Mouse (Mus musculus) kidney, embryonic 15.5 days (tissue): Measurements from ENCODE around the gene Nubp1. TPM values are rescaled to one million over a fixed set of nuclear protein-coding genes. Genes with fewer than 3 reads are reported as not detected.

Source experiments
- ATAC-seq: fragments of 200-750 bp; cut with Nextera tagmentation; replicated peaks from 2 replicates; pipeline ENCODE4 v1.8.0; 2017; ENCODE audit warnings: moderate TSS enrichment; ENCODE audit not compliant: low FRiP score
- H3K27ac ChIP-seq: fragments of 300-500 bp; sonication (generic); 2 replicates; pipeline ENCODE4 v1.5.1; 2015; ENCODE audit warnings: mild to moderate bottlenecking, inconsistent platforms
- H3K27me3 ChIP-seq: fragments of 300-500 bp; sonication (generic); 2 replicates; pipeline ENCODE4 v1.6.1; 2015; ENCODE audit warnings: inconsistent platforms
- H3K36me3 ChIP-seq: fragments of 300-500 bp; sonication (generic); 2 replicates; pipeline ENCODE4 v1.6.1; 2015; ENCODE audit warnings: inconsistent platforms
- H3K4me1 ChIP-seq: fragments of 300-500 bp; sonication (generic); 2 replicates; pipeline ENCODE4 v1.6.1; 2015; ENCODE audit warnings: inconsistent platforms
- H3K4me2 ChIP-seq: fragments of 300-500 bp; sonication (generic); 2 replicates; pipeline ENCODE4 v1.6.1; 2015; ENCODE audit warnings: moderate library complexity, mild to moderate bottlenecking, inconsistent platforms
- H3K4me3 ChIP-seq: fragments of 300-500 bp; sonication (generic); replicated peaks from 2 replicates; pipeline ENCODE4 v1.5.1; 2015; ENCODE audit warnings: mild to moderate bottlenecking, inconsistent platforms
- H3K9ac ChIP-seq: fragments of 300-500 bp; sonication (generic); 2 replicates; pipeline ENCODE4 v1.6.1; 2015; ENCODE audit warnings: mild to moderate bottlenecking, inconsistent platforms
- H3K9me3 ChIP-seq: fragments of 300-500 bp; sonication (generic); replicated peaks from 2 replicates; pipeline ENCODE4 v1.6.1; 2016; ENCODE audit warnings: inconsistent platforms
- WGBS: fragments of 180-500 bp; shearing (Covaris S2); methylation state at CpG from one replicate; pipeline ENCODE4 v1.1.7; 2015; ENCODE audit warnings: mixed read lengths; 5-methylcytosine and 5-hydroxymethylcytosine counted together
- polyA plus RNA-seq: library from polyadenylated mRNA; unstranded; fragments of >200 nt; fragmentation: Nextera tagmentation; extraction: Ambion mirVana; gene quantifications from 2 replicates; pipeline ENCODE4 v1.2.1, GENCODE M21; 2015

The Nubp1 gene
- polyA plus RNA-seq, 1 experiment from 2014 or later: 70.7 TPM

DNA sequence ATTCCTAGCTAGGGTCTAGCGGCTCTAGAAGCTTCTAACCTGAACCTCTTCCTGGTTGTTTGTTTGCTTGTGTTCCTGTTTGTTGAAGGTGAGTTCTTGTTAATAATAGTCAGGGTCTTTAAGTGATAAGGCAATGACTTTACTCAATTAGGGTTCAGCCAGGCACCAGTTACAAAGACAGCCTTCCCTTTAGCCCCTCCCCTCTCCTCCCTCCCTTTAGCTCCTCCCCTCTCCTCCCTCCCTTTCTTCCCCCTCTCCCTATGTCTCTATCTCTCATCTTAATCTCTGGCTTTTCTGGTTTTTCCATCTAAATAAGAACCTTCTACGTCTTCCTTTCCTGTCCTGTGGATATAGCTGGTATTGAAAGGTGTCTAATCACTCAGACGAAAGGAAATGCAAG is 27.2 kb upstream of the Nubp1 start:
- Histone ChIP-seq H3K36me3 (no peaks in the 10 kb centered on the region), H3K27ac (no peak overlapping the region), H3K9me3 (no peaks in the 10 kb centered on the region), H3K27me3 (0 out of 2 replicates have a peak, but pooled peaks cover 3% of the 10 kb centered on the region), H3K4me1 (peaks cover 6% of the 10 kb centered on the region), H3K4me3 (no peak overlapping the region), H3K9ac (no peak overlapping the region), H3K4me2 (peak overlapping the region; percentile 45)
- 66% methylated on average over 3 of the region's 3 CpGs for WGBS
- ATAC-seq: no peak

GRCm38 (mm10) chr16:10385261-10385660 is 26.5 kb upstream of the Nubp1 start:
- no peaks in the 10 kb centered on the region for H3K36me3 ChIP-seq
- no peak overlapping the region for H3K4me3 ChIP-seq
- H3K4me2 ChIP-seq: no peak overlapping the region
- no peak overlapping the region for H3K27ac ChIP-seq
- no peaks in the 10 kb centered on the region for H3K9me3 ChIP-seq
- no peak for ATAC-seq
- 89% methylated on average over 12 of the region's 12 CpGs for WGBS
- H3K4me1 ChIP-seq: peaks cover 6% of the 10 kb centered on the region
- H3K9ac ChIP-seq: no peak overlapping the region
- H3K27me3 ChIP-seq: 0 out of 2 replicates have a peak, but pooled peaks cover 2% of the 10 kb centered on the region

GRCm38 (mm10) chr16:10388634-10389365 is 22.9 kb upstream of the Nubp1 start:
- Histone ChIP-seq H3K4me1 (peaks cover 13% of the 10 kb centered on the region), H3K27me3 (no peaks in the 10 kb centered on the region), H3K27ac (no peak overlapping the region), H3K9ac (no peak overlapping the region), H3K4me3 (no peak overlapping the region), H3K36me3 (no peaks in the 10 kb centered on the region), H3K9me3 (no peaks in the 10 kb centered on the region), H3K4me2 (no peak overlapping the region)
- ATAC-seq: no peak
- 91% methylated on average over 6 of the region's 6 CpGs for WGBS

- H3K4me2 ChIP-seq: no peak overlapping the region
- no peaks in the 10 kb centered on the region for H3K9me3 ChIP-seq
- 88% methylated on average over 9 of the region's 9 CpGs for WGBS
- H3K4me1 ChIP-seq: peaks cover 16% of the 10 kb centered on the region
- no peak overlapping the region for H3K9ac ChIP-seq
- ATAC-seq: no peak
- no peaks in the 10 kb centered on the region for H3K36me3 ChIP-seq
- H3K27ac ChIP-seq: no peak overlapping the region
- H3K27me3 ChIP-seq: peaks cover 7% of the 10 kb centered on the region; the same call in 1 of the 2 replicates
- H3K4me3 ChIP-seq: no peak overlapping the region
Measured at GRCm38 (mm10) chr16:10392587-10392986, 19.2 kb upstream of the Nubp1 start.

GRCm38 (mm10) chr16:10394699-10395540 is 16.8 kb upstream of the Nubp1 start, which contains the start of gene Tekt5:
Tekt5 (minus strand) TSS chr16:10395490.
- H3K4me3 ChIP-seq: peak within 1 kb of the TSS; percentile 36
- no peak within 1 kb of the TSS for H3K9ac ChIP-seq
- peak within 1 kb of the TSS; percentile 64 for H3K4me2 ChIP-seq
- ATAC-seq: peak; percentile 91
- H3K27ac ChIP-seq: no peak within 1 kb of the TSS
- no peaks in the 10 kb centered on the region for H3K9me3 ChIP-seq
- whole genome bisulfite sequencing: 6% methylated on average over 37 of the region's 37 CpGs
- H3K36me3 ChIP-seq: no peaks in the 10 kb centered on the region
- H3K4me1 ChIP-seq: peaks cover 16% of the 10 kb centered on the region
- peaks cover 7% of the 10 kb centered on the region; the same call in 1 of the 2 replicates for H3K27me3 ChIP-seq

DNA sequence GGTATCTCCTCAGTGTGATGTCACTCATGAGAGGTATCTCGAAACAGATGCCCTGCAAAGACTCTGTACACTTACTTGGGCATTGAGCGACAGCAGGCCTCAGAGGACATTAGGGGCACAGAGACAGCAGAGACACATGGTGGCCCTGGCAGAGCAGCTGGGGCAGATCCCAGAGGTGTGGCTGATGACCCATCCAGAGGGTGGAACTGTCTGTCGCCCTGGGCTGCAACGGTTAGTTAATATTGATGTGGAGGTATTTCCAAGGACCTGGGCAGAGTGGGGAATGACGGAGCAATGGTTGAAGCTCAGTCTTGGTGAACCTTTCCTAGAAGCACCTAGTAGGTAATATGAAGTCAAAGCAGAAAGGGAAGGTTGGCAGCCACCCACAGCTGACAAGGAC is 13.0 kb upstream of the Nubp1 start:
- Histone ChIP-seq H3K4me3 (no peak overlapping the region), H3K27ac (no peak overlapping the region), H3K9ac (no peak overlapping the region), H3K4me1 (peaks cover 9% of the 10 kb centered on the region), H3K9me3 (no peaks in the 10 kb centered on the region), H3K4me2 (no peak overlapping the region), H3K27me3 (peaks cover 7% of the 10 kb centered on the region; the same call in 1 of the 2 replicates), H3K36me3 (no peaks in the 10 kb centered on the region)
- 60% methylated on average over 5 of the region's 5 CpGs for WGBS
- no peak for ATAC-seq

GRCm38 (mm10) chr16:10399160-10399559 is 12.6 kb upstream of the Nubp1 start:
- WGBS: 37% methylated on average over 7 of the region's 7 CpGs
- H3K4me1 ChIP-seq: peaks cover 9% of the 10 kb centered on the region
- H3K27me3 ChIP-seq: peaks cover 7% of the 10 kb centered on the region; the same call in 1 of the 2 replicates
- H3K36me3 ChIP-seq: no peaks in the 10 kb centered on the region
- no peak overlapping the region for H3K27ac ChIP-seq
- no peak overlapping the region for H3K9ac ChIP-seq
- ATAC-seq: no peak
- H3K4me3 ChIP-seq: no peak overlapping the region
- no peak overlapping the region for H3K4me2 ChIP-seq
- no peaks in the 10 kb centered on the region for H3K9me3 ChIP-seq

GRCm38 (mm10) chr16:10415976-10416375 is 4.2 kb downstream of the Nubp1 start:
- 81% methylated on average over 6 of the region's 6 CpGs for WGBS
- Histone ChIP-seq H3K4me1 (peaks cover 17% of the 10 kb centered on the region), H3K27ac (no peak overlapping the region), H3K9me3 (0 out of 2 replicates have a peak, but pooled peaks cover 3% of the 10 kb centered on the region), H3K4me3 (no peak overlapping the region), H3K36me3 (peaks cover 79% of the 10 kb centered on the region), H3K4me2 (no peak overlapping the region), H3K9ac (no peak overlapping the region), H3K27me3 (no peaks in the 10 kb centered on the region)
- ATAC-seq: no peak

GRCm38 (mm10) chr16:10416866-10417265 is 5.1 kb downstream of the Nubp1 start:
- 0 out of 2 replicates have a peak, but pooled peaks cover 3% of the 10 kb centered on the region for H3K9me3 ChIP-seq
- peaks cover 10% of the 10 kb centered on the region for H3K4me1 ChIP-seq
- peaks cover 88% of the 10 kb centered on the region for H3K36me3 ChIP-seq
- no peaks in the 10 kb centered on the region for H3K27me3 ChIP-seq
- no peak overlapping the region for H3K9ac ChIP-seq
- H3K4me3 ChIP-seq: no peak overlapping the region
- H3K4me2 ChIP-seq: no peak overlapping the region
- no peak overlapping the region for H3K27ac ChIP-seq
- no peak for ATAC-seq
- WGBS: 96% methylated on average over 4 of the region's 4 CpGs

GRCm38 (mm10) chr16:10417723-10418259 is 6.0 kb downstream of the Nubp1 start:
- Histone ChIP-seq H3K36me3 (peaks cover 97% of the 10 kb centered on the region), H3K4me3 (no peak overlapping the region)

GRCm38 (mm10) chr16:10420447-10421054 is 8.8 kb downstream of the Nubp1 start:
- Histone ChIP-seq H3K9me3 (0 out of 2 replicates have a peak, but pooled peaks cover 3% of the 10 kb centered on the region), H3K4me1 (no peaks in the 10 kb centered on the region), H3K27ac (no peak overlapping the region), H3K4me3 (no peak overlapping the region), H3K27me3 (no peaks in the 10 kb centered on the region), H3K36me3 (peaks cover 99% of the 10 kb centered on the region), H3K9ac (no peak overlapping the region), H3K4me2 (no peak overlapping the region)
- no peak for ATAC-seq
- WGBS: 95% methylated on average over 9 of the region's 9 CpGs

More at GRCm38 (mm10) chr16:10417723-10418259, 6.0 kb downstream of the Nubp1 start:
- Histone ChIP-seq H3K9me3 (0 out of 2 replicates have a peak, but pooled peaks cover 3% of the 10 kb centered on the region), H3K9ac (no peak overlapping the region), H3K4me2 (no peak overlapping the region), H3K27ac (no peak overlapping the region), H3K27me3 (no peaks in the 10 kb centered on the region), H3K4me1 (peaks cover 3% of the 10 kb centered on the region)
- ATAC-seq: no peak
- WGBS: 92% methylated on average over 9 of the region's 9 CpGs
